Mouse (Mus musculus) olfactory bulb, adult 2 months (tissue): ENCODE data around the gene Zkscan3.

Experiments
- CTCF ChIP-seq: fragments of 200-500 bp; IDR thresholded peaks from 2 replicates; pipeline ENCODE4 v1.5.1; 2012; ENCODE audit warnings: low read depth, mild to moderate bottlenecking, low read length, moderate library complexity; ENCODE audit not compliant: insufficient read depth
- POLR2A ChIP-seq: fragments of 200-500 bp; IDR thresholded peaks from 2 replicates; pipeline ENCODE4 v1.6.1; 2012; ENCODE audit warnings: mild to moderate bottlenecking, low read depth, low read length, moderate library complexity; ENCODE audit not compliant: insufficient read depth

DNA sequence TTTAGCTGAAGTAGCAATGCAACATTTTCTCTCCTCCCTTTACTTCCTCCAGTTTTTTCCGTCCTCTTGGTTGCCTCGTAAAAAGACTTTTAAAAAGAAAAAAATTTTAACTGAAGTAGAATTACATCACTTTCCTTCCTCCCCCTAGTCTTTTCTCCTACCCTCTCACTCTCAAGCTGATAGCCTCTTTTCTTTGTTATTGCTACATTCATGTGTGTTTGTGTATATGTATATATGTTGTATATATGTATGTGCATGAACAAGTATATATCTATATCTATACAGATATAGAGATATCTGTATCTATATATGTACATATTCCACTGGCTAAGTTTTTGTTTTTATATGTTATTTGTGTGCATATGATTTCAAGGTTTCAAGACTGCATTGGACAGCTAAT, 293 bp upstream of the Zkscan3 start:
- TF ChIP-seq POLR2A (no peak), CTCF (no peak)
